Mouse (Mus musculus): Measurements from ENCODE around the gene Aff3. TPM values are rescaled to one million over a fixed set of nuclear protein-coding genes. Genes with fewer than 3 reads are reported as not detected.

Aff3 gene
- total and polyA plus RNA-seq, 2 experiments from 2014 or later = 23.1 to 55.6 TPM

DNA sequence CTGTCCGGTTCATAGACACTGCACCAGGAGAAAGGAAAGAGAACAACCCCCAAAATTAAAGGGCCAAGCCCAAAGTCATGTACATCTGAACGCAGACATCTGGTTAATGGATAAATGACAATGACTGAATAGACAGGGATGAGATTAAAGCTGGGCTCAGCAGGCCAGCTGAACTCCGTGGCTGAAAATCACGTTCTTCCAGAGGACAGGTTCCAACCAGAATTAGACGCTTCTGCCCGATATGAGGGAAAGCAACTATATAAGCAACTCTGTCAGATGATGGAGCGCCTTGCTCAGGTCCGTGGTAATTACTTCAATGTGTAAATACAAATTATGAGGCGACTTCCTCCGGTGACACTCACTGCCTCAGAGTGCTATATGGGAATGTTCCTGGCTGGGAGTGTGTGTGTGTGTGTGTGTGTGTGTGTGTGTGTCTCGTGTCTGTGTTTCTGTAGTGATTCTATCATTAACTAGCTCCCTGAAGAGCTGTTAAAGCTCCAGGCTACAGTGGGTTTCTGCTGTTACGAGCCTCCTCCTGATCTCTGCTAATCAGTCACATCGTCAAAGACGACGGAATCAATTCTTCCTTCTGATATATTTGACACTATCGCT lies 127.7 kb downstream of the Aff3 start:
- Histone ChIP-seq H3K9me3 (ENCODE audit: low read length) (no peaks in the 10 kb centered on the region), H3K4me2 (ENCODE audit: low read depth, low read length) (no peak overlapping the region), H3K4me3 (ENCODE audit: low read length) (no peak overlapping the region), H3K4me1 (ENCODE audit: insufficient read depth, low read length) (no peaks in the 10 kb centered on the region), H3K27ac (no peak overlapping the region), H3K27me3 (ENCODE audit: insufficient read depth, low read length) (no peaks in the 10 kb centered on the region), H3K9ac (replicated peaks; ENCODE audit: low read length) (no peak overlapping the region), H3K36me3 (ENCODE audit: insufficient read depth, low read length) (no peaks in the 10 kb centered on the region; the same call in 1 of the 2 replicates)
- TF ChIP-seq CTCF (IDR thresholded peaks at IDR 0.05; ENCODE audit: low read depth) = no peak
- ATAC-seq (peak; percentile 35; the same call in 1 of the 2 replicates), DNase-seq (ENCODE audit: low spot score) (no peak)
- 56% methylated on average over 16 of the region's 16 CpGs for WGBS

GRCm38 (mm10) chr1:38532581-38532980 lies 132.2 kb downstream of the Aff3 start:
- no peak overlapping the region for H3K9ac ChIP-seq (replicated peaks; ENCODE audit: low read length)
- H3K4me3 ChIP-seq (ENCODE audit: low read length) = no peak overlapping the region
- no peaks in the 10 kb centered on the region for H3K9me3 ChIP-seq (ENCODE audit: low read length)
- H3K4me1 ChIP-seq (ENCODE audit: insufficient read depth, low read length) = no peaks in the 10 kb centered on the region
- TF ChIP-seq CTCF (IDR thresholded peaks at IDR 0.05; ENCODE audit: low read depth) = no peak
- no peak for DNase-seq (ENCODE audit: low spot score)
- H3K36me3 ChIP-seq (ENCODE audit: insufficient read depth, low read length) = no peaks in the 10 kb centered on the region; the same call in 1 of the 2 replicates
- H3K27me3 ChIP-seq (ENCODE audit: insufficient read depth, low read length) = no peaks in the 10 kb centered on the region
- no peak overlapping the region for H3K27ac ChIP-seq
- WGBS = 91% methylated on average over 7 of the region's 7 CpGs
- ATAC-seq = no peak
- H3K4me2 ChIP-seq (ENCODE audit: low read depth, low read length) = no peak overlapping the region

DNA sequence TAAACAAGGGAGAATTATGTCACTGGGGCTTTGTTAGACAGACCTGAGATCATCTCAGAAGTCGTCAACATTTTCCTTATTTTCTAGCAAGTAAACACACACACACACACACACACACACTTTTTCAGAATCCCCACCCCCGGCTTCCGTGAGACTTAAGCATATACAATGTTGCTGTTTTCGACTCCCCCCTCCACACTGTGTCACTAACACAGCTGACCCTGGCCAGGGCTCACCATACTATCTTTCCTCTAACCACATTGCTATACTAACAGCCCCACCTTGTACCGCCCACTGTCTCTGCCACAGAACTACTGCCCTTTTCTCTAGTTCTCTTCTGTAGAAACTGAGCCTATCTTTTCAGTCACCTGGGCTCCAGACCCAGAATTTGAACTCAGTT lies 136.1 kb downstream of the Aff3 start:
- ATAC-seq (no peak), DNase-seq (ENCODE audit: low spot score) (no peak)
- H3K4me3 ChIP-seq (ENCODE audit: low read length) = no peak overlapping the region
- H3K9ac ChIP-seq (replicated peaks; ENCODE audit: low read length) = no peak overlapping the region
- no peak overlapping the region for H3K27ac ChIP-seq
- no peak for TF ChIP-seq CTCF (IDR thresholded peaks at IDR 0.05; ENCODE audit: low read depth)
- H3K4me2 ChIP-seq (ENCODE audit: low read depth, low read length) = no peak overlapping the region
- WGBS = 88% methylated on average over 5 of the region's 5 CpGs
- H3K27me3 ChIP-seq (ENCODE audit: insufficient read depth, low read length) = no peaks in the 10 kb centered on the region
- peaks cover 9% of the 10 kb centered on the region for H3K36me3 ChIP-seq (ENCODE audit: insufficient read depth, low read length)
- H3K9me3 ChIP-seq (ENCODE audit: low read length) = no peaks in the 10 kb centered on the region
- no peaks in the 10 kb centered on the region for H3K4me1 ChIP-seq (ENCODE audit: insufficient read depth, low read length)

GRCm38 (mm10) chr1:38526568-38526967 lies 138.2 kb downstream of the Aff3 start:
- peaks cover 9% of the 10 kb centered on the region for H3K36me3 ChIP-seq (ENCODE audit: insufficient read depth, low read length)
- H3K9me3 ChIP-seq (ENCODE audit: low read length) = no peaks in the 10 kb centered on the region
- H3K9ac ChIP-seq (replicated peaks; ENCODE audit: low read length) = no peak overlapping the region
- H3K27ac ChIP-seq = no peak overlapping the region
- 94% methylated on average over 5 of the region's 5 CpGs for WGBS
- no peak for ATAC-seq
- no peak for DNase-seq (ENCODE audit: low spot score)
- H3K4me1 ChIP-seq (ENCODE audit: insufficient read depth, low read length) = no peaks in the 10 kb centered on the region
- no peak overlapping the region for H3K4me2 ChIP-seq (ENCODE audit: low read depth, low read length)
- no peak for TF ChIP-seq CTCF (IDR thresholded peaks at IDR 0.05; ENCODE audit: low read depth)
- H3K27me3 ChIP-seq (ENCODE audit: insufficient read depth, low read length) = no peaks in the 10 kb centered on the region
- no peak overlapping the region for H3K4me3 ChIP-seq (ENCODE audit: low read length)

GRCm38 (mm10) chr1:38521651-38522050 lies 143.1 kb downstream of the Aff3 start:
- DNase-seq (ENCODE audit: low spot score) (no peak), ATAC-seq (no peak)
- Histone ChIP-seq H3K27ac (no peak overlapping the region), H3K9me3 (ENCODE audit: low read length) (no peaks in the 10 kb centered on the region), H3K27me3 (ENCODE audit: insufficient read depth, low read length) (no peaks in the 10 kb centered on the region), H3K36me3 (ENCODE audit: insufficient read depth, low read length) (peaks cover 9% of the 10 kb centered on the region), H3K4me1 (ENCODE audit: insufficient read depth, low read length) (no peaks in the 10 kb centered on the region), H3K4me3 (ENCODE audit: low read length) (no peak overlapping the region), H3K9ac (replicated peaks; ENCODE audit: low read length) (no peak overlapping the region), H3K4me2 (ENCODE audit: low read depth, low read length) (no peak overlapping the region)
- 98% methylated on average over 11 of the region's 11 CpGs for WGBS
- TF ChIP-seq CTCF (IDR thresholded peaks at IDR 0.05; ENCODE audit: low read depth) = no peak

DNA sequence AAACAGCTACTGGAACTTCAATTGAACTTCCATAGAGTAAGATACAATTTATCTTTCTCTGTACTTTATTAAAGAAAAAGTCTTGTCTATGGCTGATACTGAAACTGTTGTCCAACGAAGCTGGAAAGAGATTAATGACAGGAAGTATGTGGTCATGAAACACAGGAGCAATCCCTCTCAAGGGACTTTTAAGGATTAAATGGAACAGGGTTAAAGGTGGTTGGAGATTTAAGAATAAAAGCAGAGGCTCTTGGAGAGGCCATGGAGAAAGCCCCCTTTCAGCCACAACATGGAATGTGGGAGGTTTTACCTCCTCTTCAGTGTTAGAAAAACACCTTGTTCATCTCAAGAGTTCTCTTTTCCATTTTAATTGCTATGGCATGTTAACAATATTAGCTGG lies 148.5 kb downstream of the Aff3 start:
- Histone ChIP-seq H3K9me3 (ENCODE audit: low read length) (no peaks in the 10 kb centered on the region), H3K27me3 (ENCODE audit: insufficient read depth, low read length) (no peaks in the 10 kb centered on the region), H3K9ac (replicated peaks; ENCODE audit: low read length) (no peak overlapping the region), H3K36me3 (ENCODE audit: insufficient read depth, low read length) (no peaks in the 10 kb centered on the region), H3K4me1 (ENCODE audit: insufficient read depth, low read length) (peaks cover 3% of the 10 kb centered on the region), H3K4me3 (ENCODE audit: low read length) (no peak overlapping the region), H3K4me2 (ENCODE audit: low read depth, low read length) (no peak overlapping the region), H3K27ac (no peak overlapping the region)
- WGBS = 59% methylated on average over 1 of the region's 1 CpGs
- DNase-seq (ENCODE audit: low spot score) = no peak
- ATAC-seq = no peak
- no peak for TF ChIP-seq CTCF (IDR thresholded peaks at IDR 0.05; ENCODE audit: low read depth)

GRCm38 (mm10) chr1:38514634-38515011 lies 150.1 kb downstream of the Aff3 start:
- Histone ChIP-seq H3K27ac (no peak overlapping the region), H3K4me3 (ENCODE audit: low read length) (no peak overlapping the region), H3K4me1 (ENCODE audit: insufficient read depth, low read length) (peaks cover 5% of the 10 kb centered on the region), H3K36me3 (ENCODE audit: insufficient read depth, low read length) (no peaks in the 10 kb centered on the region), H3K9me3 (ENCODE audit: low read length) (no peaks in the 10 kb centered on the region), H3K9ac (replicated peaks; ENCODE audit: low read length) (no peak overlapping the region), H3K4me2 (ENCODE audit: low read depth, low read length) (no peak overlapping the region), H3K27me3 (ENCODE audit: insufficient read depth, low read length) (no peaks in the 10 kb centered on the region)
- TF ChIP-seq CTCF (IDR thresholded peaks at IDR 0.05; ENCODE audit: low read depth) = no peak
- ATAC-seq (no peak), DNase-seq (ENCODE audit: low spot score) (no peak)
- WGBS = 56% methylated on average over 4 of the region's 4 CpGs

All from hindbrain, postnatal 0 days (tissue).